Mouse (Mus musculus) adrenal gland (tissue): ENCODE data around the gene Ccdc27.

Source experiments
- intact Hi-C: fragments of 180-260 bp; cut with DNase I; formaldehyde crosslinking; loops from one replicate; pipeline ENCODE4 v1.15.1; 2025
- long read RNA-seq, 2 experiments: library from polyadenylated mRNA; unstranded; transcript quantifications; one replicate each; pipeline ENCODE4 v2.0.0; 2020; ENCODE audit warnings: borderline replicate concordance in 1 of 2; ENCODE audit not compliant: insufficient replicate concordance in 1 of 2

Gene Ccdc27
- long read RNA-seq, experiment 1 = 0 reads
- long read RNA-seq, experiment 2 = 0 reads

GRCm38 (mm10) chr4:154042577-154042976 is at the start of gene Ccdc27:
Gene Ccdc27 (minus strand): TSS chr4:154042677.
- intact Hi-C loops = no loop called here

GRCm38 (mm10) chr4:154091356-154091755 is 48.9 kb upstream of the Ccdc27 start:
- intact Hi-C loops = no loop called here

- intact Hi-C loops = no loop called here
These were observed 46.7 kb upstream of the Ccdc27 start for GRCm38 (mm10) chr4:154089205-154089604.

- intact Hi-C loops = no loop called here
These were observed 44.0 kb upstream of the Ccdc27 start for GRCm38 (mm10) chr4:154086436-154086835.

GRCm38 (mm10) chr4:154085856-154086255 is 43.4 kb upstream of the Ccdc27 start:
- intact Hi-C loops = no loop called here

GRCm38 (mm10) chr4:154081974-154082373 is 39.5 kb upstream of the Ccdc27 start:
- intact Hi-C loops = no loop called here

DNA sequence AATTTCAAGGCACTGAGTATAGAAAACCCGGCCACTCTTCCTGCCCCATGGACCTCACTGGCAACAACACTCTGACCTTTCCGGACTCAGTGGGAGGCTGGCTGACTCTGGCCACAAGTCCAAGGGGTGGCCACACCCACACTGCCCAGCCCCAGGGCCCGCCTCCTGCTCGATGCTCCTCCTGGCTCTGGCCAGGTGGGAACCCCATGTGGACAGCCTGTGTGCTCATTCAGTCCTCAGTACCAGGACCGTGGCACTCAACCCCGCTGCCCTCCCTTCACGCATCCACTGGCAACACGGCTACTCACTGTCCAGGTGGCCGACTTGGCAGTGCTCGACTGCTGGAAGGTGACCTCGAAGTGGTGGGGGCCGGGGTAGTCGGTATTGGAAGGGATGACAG is 38.5 kb upstream of the Ccdc27 start:
- intact Hi-C loops = no loop called here

GRCm38 (mm10) chr4:154080211-154080610 is 37.7 kb upstream of the Ccdc27 start:
- intact Hi-C loops = no loop called here

DNA sequence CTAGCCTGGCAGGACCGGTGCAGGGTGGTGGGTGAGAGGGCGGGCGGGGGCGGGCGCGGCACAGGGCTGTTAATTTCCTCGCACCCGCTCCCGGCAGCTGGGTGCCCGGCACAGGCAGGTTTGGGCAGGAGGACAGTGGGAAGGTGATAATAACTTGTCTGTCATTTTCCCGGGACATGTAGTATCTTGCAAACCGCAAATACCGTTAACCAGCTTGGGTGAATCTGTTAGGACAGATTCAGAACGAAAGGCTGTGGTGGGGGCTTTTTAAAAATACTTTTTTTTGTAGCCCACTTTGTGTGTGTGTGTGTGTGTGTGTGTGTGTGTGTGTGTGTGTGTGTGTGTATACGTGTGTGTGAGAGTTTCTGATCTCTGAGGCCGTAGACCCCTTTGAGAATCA is 29.5 kb upstream of the Ccdc27 start:
- intact Hi-C loops = no loop called here

DNA sequence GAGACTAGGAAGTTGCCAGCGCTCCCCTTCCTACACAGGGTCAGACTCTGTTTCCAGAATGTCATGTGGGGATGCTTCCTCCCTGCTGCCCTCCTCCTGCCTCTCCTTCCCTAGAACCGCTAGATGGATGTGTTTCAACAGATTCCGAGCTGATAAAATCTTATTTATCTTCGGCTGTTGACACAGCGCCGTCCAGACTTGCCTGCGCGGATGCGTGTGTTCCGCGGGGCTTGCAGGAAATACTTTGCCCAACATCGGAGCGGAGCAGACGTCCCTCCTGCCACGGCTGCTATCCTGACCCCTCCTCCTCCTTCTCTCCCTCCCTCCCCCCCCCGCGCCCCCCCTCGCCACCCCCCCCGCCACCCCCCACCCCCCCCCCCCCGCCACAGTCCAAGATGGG is 29.0 kb upstream of the Ccdc27 start:
- intact Hi-C loops = no loop called here

GRCm38 (mm10) chr4:154070896-154071295 is 28.4 kb upstream of the Ccdc27 start:
- intact Hi-C loops = no loop called here

GRCm38 (mm10) chr4:154064827-154065773 is 22.6 kb upstream of the Ccdc27 start:
- intact Hi-C loops = loop anchor here (5.0 kb wide), 1 partner anchor 142 kb away; no protein-coding TSS in a partner anchor

GRCm38 (mm10) chr4:154057696-154058095 is 15.2 kb upstream of the Ccdc27 start:
- intact Hi-C loops = no loop called here

GRCm38 (mm10) chr4:154056661-154057060 is 14.2 kb upstream of the Ccdc27 start:
- intact Hi-C loops = no loop called here

GRCm38 (mm10) chr4:154056046-154056445 is 13.6 kb upstream of the Ccdc27 start:
- intact Hi-C loops = no loop called here

GRCm38 (mm10) chr4:154055482-154055881 is 13.0 kb upstream of the Ccdc27 start:
- intact Hi-C loops = no loop called here

DNA sequence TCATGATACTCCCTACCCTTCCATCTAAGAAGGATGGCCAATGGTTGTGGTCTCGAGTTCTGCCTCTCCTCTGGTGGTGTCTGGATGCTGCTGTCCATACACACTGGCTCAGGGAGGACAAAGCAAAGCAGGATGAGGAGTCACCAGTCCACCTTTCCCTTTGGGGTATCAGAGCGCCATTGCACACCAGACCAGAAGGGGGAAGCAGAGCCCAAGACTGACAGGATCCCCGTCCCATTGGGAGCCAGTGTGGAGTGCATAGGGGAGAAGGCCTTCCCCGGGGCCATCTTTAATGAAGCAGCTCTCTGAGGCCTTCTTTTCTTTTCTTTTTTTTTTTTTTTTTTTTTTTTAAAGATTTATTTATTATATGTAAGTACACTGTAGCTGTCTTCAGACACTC is 10.6 kb upstream of the Ccdc27 start:
- intact Hi-C loops = no loop called here

- intact Hi-C loops = no loop called here
These were observed 8.9 kb upstream of the Ccdc27 start for GRCm38 (mm10) chr4:154051401-154051800.

- intact Hi-C loops = no loop called here
These were observed 3.4 kb upstream of the Ccdc27 start for GRCm38 (mm10) chr4:154045837-154046236.

DNA sequence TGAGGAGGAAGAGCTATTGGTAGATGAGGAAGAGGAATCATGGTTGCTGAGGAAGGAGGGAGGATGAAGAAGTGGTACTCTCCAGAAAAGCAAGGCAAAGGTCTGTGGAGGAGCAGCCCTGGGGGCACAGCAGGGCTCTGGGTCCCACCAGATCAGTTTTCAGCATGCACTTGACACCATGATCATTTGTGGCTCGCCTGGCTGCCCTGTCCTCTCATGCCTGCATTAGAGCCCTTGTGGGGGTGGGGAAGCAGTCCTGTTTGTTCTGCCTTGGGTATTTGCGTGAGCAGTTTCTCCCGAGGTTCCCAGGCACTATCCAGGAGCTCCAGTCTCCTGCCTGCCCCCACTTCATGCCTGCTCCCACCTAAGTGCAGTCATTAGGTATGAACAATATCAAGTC is 5.4 kb downstream of the Ccdc27 start:
- intact Hi-C loops = no loop called here

GRCm38 (mm10) chr4:154028646-154029045 is 13.8 kb downstream of the Ccdc27 start:
- intact Hi-C loops = no loop called here

GRCm38 (mm10) chr4:154028066-154028465 is 14.4 kb downstream of the Ccdc27 start:
- intact Hi-C loops = no loop called here

DNA sequence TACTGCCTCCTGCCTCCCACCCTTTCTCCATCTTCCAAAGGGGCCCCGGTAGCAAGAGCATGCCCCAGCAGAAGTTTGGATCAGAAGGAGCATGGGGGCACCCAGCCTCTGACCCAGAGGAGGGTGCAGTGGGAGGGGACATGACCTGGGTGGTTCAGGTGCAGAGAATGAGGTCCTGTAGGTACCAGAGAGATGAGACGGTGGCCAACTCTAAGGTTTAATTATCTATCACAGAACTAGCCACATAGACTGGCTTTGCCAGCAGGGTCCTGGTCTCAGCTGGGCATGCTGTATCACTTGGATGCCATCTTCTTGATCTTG is 16.1 kb downstream of the Ccdc27 start:
- intact Hi-C loops = no loop called here
